Mouse (Mus musculus): ENCODE results near the gene Cblb.

- TF ChIP-seq CTCF (IDR thresholded peaks at IDR 0.05; ENCODE audit: low read depth), result no peak
- no peak for TF ChIP-seq EP300 (IDR thresholded peaks at IDR 0.05; ENCODE audit: low read depth)
Measured at GRCm38 (mm10) chr16:52038821-52039220, 7.8 kb downstream of the Cblb start.
